Mouse (Mus musculus) urinary bladder, postnatal 25 days (tissue): Measurements from ENCODE around the gene Adam3.

ENCODE experiments used
- DNase-seq: peaks from one replicate; pipeline ENCODE4 v3.0.0; 2022; ENCODE audit warnings: low spot score

The Adam3 gene

DNA sequence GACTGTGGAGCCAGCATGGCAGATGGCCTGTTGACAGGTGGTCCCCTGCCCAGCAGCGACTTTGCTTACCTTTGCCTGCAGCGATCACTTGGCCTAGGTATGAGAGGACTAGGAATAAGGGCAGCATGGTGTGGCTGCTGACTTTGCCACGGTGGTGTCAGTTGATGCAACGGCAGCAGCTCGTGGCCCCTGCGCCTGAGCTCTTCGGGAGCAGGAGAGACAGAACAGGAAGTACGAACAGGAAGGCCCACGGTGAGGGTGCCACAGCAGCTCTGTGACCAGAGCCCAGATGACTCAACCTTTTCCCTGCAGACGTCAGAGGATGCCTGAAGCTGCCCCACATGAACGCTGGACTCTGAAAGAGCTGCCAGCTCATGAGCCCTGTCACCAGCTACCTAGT lies at the start of gene Adam3:
TSS of gene Adam3 (minus strand) at position 223 of the 400 bp plus-strand sequence.
- DNase-seq, result no peak

DNA sequence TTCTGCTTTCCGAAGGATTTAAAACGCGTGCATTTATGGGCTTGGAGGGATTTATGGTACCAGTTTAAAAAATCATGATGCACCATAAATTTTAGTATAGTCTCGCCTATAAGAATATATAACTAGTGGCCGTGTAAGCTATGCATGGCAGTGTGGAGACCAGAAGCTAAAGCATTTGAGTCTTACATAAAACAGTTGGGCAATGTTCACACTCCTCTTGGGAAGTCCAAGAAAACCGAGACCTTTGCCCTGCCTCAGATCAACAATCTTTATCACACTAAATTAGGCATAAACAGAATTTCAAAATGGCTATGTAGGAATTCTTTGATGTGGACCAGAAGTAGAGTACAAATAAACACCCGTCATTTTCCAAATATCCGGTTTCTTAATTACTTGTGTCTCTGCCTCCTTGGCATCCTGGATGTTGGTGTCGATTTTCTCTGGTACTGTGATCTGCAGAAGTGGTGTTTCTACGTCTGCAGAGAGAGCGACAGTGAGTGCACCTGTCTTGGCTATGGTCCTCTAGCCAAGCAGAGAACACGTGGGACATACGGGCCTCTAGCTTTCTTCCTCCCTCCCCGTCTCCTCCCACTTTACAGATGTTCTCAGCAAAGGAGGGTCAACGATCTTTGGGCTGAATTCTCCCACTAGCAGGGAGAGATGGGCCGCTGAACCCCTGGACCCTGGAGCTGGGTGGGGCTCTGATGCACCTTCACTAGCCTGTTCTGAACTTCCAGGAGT lies 596 bp downstream of the Adam3 start:
- DNase-seq, result no peak
